Mouse (Mus musculus): ENCODE measurements at regions not wholly inside any gene's neighbourhood (a gene's known extent, or its start where the extent isn't known, plus 50 kb on each side); places are given as distances from the start of the nearest gene placed in this dataset.

- DNase-seq (ENCODE audit: low spot score): peak; percentile 40
These were observed 178.5 kb upstream of the Zfp64 start for GRCm38 (mm10) chr2:169133855-169134254.

GRCm38 (mm10) chr2:169125476-169125875 lies 170.1 kb upstream of the Zfp64 start:
- no peak for DNase-seq (ENCODE audit: low spot score)

- DNase-seq (ENCODE audit: low spot score): no peak
These were observed 167.5 kb upstream of the Zfp64 start for GRCm38 (mm10) chr2:169122887-169123286.

- DNase-seq (ENCODE audit: low spot score): no peak
These were observed 161.5 kb upstream of the Zfp64 start for GRCm38 (mm10) chr2:169116841-169117240.

GRCm38 (mm10) chr2:169109044-169109443 lies 153.7 kb upstream of the Zfp64 start:
- DNase-seq (ENCODE audit: low spot score): no peak

GRCm38 (mm10) chr2:169108037-169108436 lies 152.7 kb upstream of the Zfp64 start:
- peak; percentile 77 for DNase-seq (ENCODE audit: low spot score)

GRCm38 (mm10) chr2:169101506-169102261 lies 146.3 kb upstream of the Zfp64 start:
- no peak for DNase-seq (ENCODE audit: low spot score)

- DNase-seq (ENCODE audit: low spot score): no peak
These were observed 145.1 kb upstream of the Zfp64 start for GRCm38 (mm10) chr2:169100516-169100915.

GRCm38 (mm10) chr2:169099678-169100077 lies 144.3 kb upstream of the Zfp64 start:
- DNase-seq (ENCODE audit: low spot score): no peak

GRCm38 (mm10) chr2:169098591-169098990 lies 143.2 kb upstream of the Zfp64 start:
- no peak for DNase-seq (ENCODE audit: low spot score)

GRCm38 (mm10) chr2:169094011-169094754 lies 138.8 kb upstream of the Zfp64 start:
- no peak for DNase-seq (ENCODE audit: low spot score)

GRCm38 (mm10) chr2:169090256-169090655 lies 134.9 kb upstream of the Zfp64 start:
- no peak for DNase-seq (ENCODE audit: low spot score)

GRCm38 (mm10) chr2:169088870-169089484 lies 133.6 kb upstream of the Zfp64 start:
- DNase-seq (ENCODE audit: low spot score): no peak

- DNase-seq (ENCODE audit: low spot score): no peak
These were observed 132.9 kb upstream of the Zfp64 start for GRCm38 (mm10) chr2:169088301-169088700.

GRCm38 (mm10) chr2:169071267-169071666 lies 115.9 kb upstream of the Zfp64 start:
- DNase-seq (ENCODE audit: low spot score): no peak

- no peak for DNase-seq (ENCODE audit: low spot score)
These were observed 109.8 kb upstream of the Zfp64 start for GRCm38 (mm10) chr2:169065166-169065698.

- DNase-seq (ENCODE audit: low spot score): peak; percentile 95
These were observed 106.1 kb upstream of the Zfp64 start for GRCm38 (mm10) chr2:169061520-169061919.

GRCm38 (mm10) chr2:169060495-169060894 lies 105.1 kb upstream of the Zfp64 start:
- no peak for DNase-seq (ENCODE audit: low spot score)

- no peak for DNase-seq (ENCODE audit: low spot score)
These were observed 102.4 kb upstream of the Zfp64 start for GRCm38 (mm10) chr2:169057831-169058230.

- no peak for DNase-seq (ENCODE audit: low spot score)
These were observed 94.6 kb upstream of the Zfp64 start for GRCm38 (mm10) chr2:169049947-169050346.

GRCm38 (mm10) chr2:169041748-169042147 lies 86.4 kb upstream of the Zfp64 start:
- no peak for DNase-seq (ENCODE audit: low spot score)

GRCm38 (mm10) chr2:169037975-169038374 lies 82.6 kb upstream of the Zfp64 start:
- DNase-seq (ENCODE audit: low spot score): no peak

GRCm38 (mm10) chr2:169037519-169037918 lies 82.1 kb upstream of the Zfp64 start:
- DNase-seq (ENCODE audit: low spot score): no peak

Data from embryo, embryonic 10 days (tissue).